Mouse (Mus musculus) brain, embryonic 14.5 days (tissue): ENCODE data around the gene Tsfm.

Experiments
- CTCF ChIP-seq: fragments of 200-500 bp; IDR thresholded peaks from 2 replicates; pipeline ENCODE4 v1.5.1; 2012; ENCODE audit warnings: inconsistent platforms, mild to moderate bottlenecking, moderate library complexity, borderline replicate concordance; ENCODE audit not compliant: insufficient read depth, insufficient read length; ENCODE audit errors: extremely low read depth
- POLR2A ChIP-seq: fragments of 200-500 bp; IDR thresholded peaks from 2 replicates; pipeline ENCODE4 v1.6.1; 2012; ENCODE audit warnings: mild to moderate bottlenecking, inconsistent platforms, borderline replicate concordance; ENCODE audit not compliant: poor library complexity, insufficient read depth, insufficient read length, severe bottlenecking; ENCODE audit errors: extremely low read depth

DNA sequence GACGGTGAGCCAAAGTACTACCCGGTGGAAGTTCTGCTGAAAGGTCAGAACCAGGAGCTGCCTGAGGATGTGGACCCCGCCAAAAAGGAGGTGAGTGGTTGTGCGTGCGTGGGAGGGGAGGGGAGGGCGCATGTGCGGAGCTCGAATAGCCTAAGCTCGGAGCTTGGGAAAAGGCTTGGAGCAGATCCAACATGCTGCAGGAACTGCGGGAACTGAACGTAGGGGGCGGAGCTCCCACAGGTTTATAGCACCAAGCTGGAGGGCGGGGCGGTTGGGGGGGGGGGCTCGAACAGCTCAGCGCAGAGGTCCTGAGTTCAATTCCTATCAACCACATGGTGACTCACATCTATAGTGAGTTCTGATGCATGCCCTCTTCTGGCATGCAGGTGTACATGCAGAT is 12.2 kb downstream of the Tsfm start:
- TF ChIP-seq CTCF = no peak
- TF ChIP-seq POLR2A = no peak
